Mouse (Mus musculus) forebrain, embryonic 16.5 days (tissue): ENCODE results near the gene Adamts3. TPM values are rescaled to one million over a fixed set of nuclear protein-coding genes. Genes with fewer than 3 reads are reported as not detected.

Source experiments
- ATAC-seq: fragments of 200-750 bp; cut with Nextera tagmentation; 2 replicates; pipeline ENCODE4 v1.8.0; 2017; ENCODE audit warnings: mild to moderate bottlenecking, moderate library complexity
- H3K27ac ChIP-seq: fragments of 300-500 bp; sonication (generic); 2 replicates; pipeline ENCODE4 v1.5.1; 2014; ENCODE audit warnings: low read length, control low read depth
- H3K27me3 ChIP-seq: fragments of 300-500 bp; sonication (generic); replicated peaks from 2 replicates; pipeline ENCODE4 v1.6.1; 2014; ENCODE audit warnings: low read length; ENCODE audit not compliant: control insufficient read depth, insufficient read depth
- H3K36me3 ChIP-seq: fragments of 300-500 bp; sonication (generic); 2 replicates; pipeline ENCODE4 v1.6.1; 2014; ENCODE audit not compliant: control insufficient read depth, insufficient read depth
- H3K4me1 ChIP-seq: fragments of 300-500 bp; sonication (generic); replicated peaks from 2 replicates; pipeline ENCODE4 v1.6.1; 2014; ENCODE audit warnings: low read length; ENCODE audit not compliant: control insufficient read depth, insufficient read depth
- H3K4me2 ChIP-seq: fragments of 300-500 bp; sonication (generic); 2 replicates; pipeline ENCODE4 v1.6.1; 2014; ENCODE audit warnings: mild to moderate bottlenecking, low read length, control low read depth
- H3K4me3 ChIP-seq: fragments of 300-500 bp; sonication (generic); replicated peaks from 2 replicates; pipeline ENCODE4 v1.5.1; 2014; ENCODE audit warnings: mild to moderate bottlenecking, low read length, control low read depth
- H3K9ac ChIP-seq: fragments of 300-500 bp; sonication (generic); replicated peaks from 2 replicates; pipeline ENCODE4 v1.6.1; 2014; ENCODE audit warnings: low read depth, low read length, control low read depth
- H3K9me3 ChIP-seq: fragments of 300-500 bp; sonication (generic); 2 replicates; pipeline ENCODE4 v1.6.1; 2016; ENCODE audit warnings: low read length; ENCODE audit not compliant: control insufficient read depth
- WGBS: fragments of 180-500 bp; shearing (Covaris S2); extraction: QIAGEN DNeasy Blood & Tissue Kit; methylation state at CpG from one replicate; pipeline ENCODE4 v1.1.7; 2014; 5-methylcytosine and 5-hydroxymethylcytosine counted together
- polyA plus RNA-seq: library from polyadenylated mRNA; unstranded; fragments of >200 nt; fragmentation: Nextera tagmentation; extraction: Ambion mirVana; gene quantifications from 2 replicates; pipeline ENCODE4 v1.2.1, GENCODE M21; 2015

The Adamts3 gene
- polyA plus RNA-seq, 1 experiment from 2014 or later, result 14.3 TPM

DNA sequence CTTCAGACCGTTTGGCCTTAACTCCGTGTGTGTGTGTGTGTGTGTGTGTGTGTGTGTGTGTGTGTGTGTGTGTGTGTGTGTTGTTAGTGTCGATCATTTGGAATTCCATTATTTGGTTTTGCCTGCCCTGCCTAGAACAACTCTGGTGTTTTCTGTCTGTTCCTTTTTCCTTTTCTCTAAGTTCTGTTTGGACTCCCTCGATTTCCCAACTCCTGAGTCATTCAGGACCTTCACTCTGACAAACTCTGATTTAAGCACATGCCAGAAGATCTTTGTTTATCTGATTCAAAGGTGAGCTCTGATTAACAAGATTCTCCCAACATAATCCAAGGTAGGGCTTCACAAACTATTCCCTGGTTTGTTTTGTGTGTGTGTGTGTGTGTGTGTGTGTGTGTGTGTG lies 1.9 kb upstream of the Adamts3 start:
- Histone ChIP-seq H3K4me2 (no peak overlapping the region), H3K9ac (no peak overlapping the region), H3K4me1 (peaks cover 10% of the 10 kb centered on the region; the same call in 1 of the 2 replicates), H3K27me3 (no peaks in the 10 kb centered on the region), H3K27ac (no peak overlapping the region), H3K36me3 (no peaks in the 10 kb centered on the region), H3K9me3 (no peaks in the 10 kb centered on the region), H3K4me3 (no peak overlapping the region)
- 50% methylated on average over 4 of the region's 4 CpGs for WGBS
- no peak for ATAC-seq

DNA sequence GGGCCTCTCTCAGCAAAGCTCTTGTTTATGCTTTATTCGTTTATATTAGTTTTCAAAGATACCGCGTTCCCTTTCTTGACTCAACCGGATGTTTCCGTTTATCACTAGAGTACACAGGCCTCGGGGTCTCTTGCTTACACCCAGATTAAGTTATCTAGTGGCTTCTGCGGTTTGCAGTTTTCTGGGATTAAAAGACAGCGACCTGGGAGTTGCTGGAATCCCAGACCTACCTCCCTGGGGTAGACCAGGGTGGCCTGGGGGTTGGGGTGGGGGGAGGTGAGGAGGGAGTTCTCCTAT lies 722 bp upstream of the Adamts3 start:
- 4% methylated on average over 8 of the region's 8 CpGs for WGBS
- no peak for ATAC-seq

DNA sequence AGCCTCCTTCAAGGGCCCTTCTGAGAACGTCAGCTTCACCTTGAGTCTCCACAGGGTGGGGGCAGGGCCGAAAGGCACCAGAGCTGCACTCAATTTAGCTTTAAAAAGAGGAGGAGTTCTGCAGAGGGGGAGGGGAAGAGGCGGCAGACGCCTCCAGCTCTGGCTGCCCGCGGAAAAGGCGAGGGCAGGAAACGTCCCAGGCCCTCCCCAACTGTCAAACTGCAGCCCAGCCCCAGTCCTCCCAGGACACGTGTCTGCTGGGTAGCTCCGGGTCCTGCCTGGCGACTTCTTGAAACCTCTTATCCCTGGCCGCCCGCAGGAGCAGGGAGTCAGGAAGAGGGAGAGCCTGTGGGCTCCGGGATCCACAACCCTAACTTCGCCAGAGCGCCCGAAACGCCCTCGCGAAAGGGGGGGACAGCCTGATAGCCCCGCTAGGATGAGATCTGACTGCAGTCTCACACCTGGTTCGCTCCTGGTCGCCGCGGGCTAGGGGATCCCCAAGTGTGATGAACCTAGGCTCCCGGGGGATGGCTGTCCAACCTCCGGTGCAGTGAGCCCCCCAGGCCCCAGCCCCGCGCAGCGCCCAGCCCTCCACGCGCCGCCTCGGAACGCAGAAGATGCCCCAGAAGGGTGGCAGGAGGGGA lies 921 bp downstream of the Adamts3 start:
- Histone ChIP-seq H3K9ac (peak overlapping the region; percentile 77), H3K27me3 (no peaks in the 10 kb centered on the region), H3K4me1 (peaks cover 20% of the 10 kb centered on the region), H3K4me2 (peak overlapping the region; percentile 100), H3K36me3 (no peaks in the 10 kb centered on the region), H3K9me3 (no peaks in the 10 kb centered on the region), H3K4me3 (peak overlapping the region; percentile 92), H3K27ac (peak overlapping the region; percentile 89)
- WGBS, result under 1% methylated on average over 33 of the region's 35 CpGs
- peak; percentile 36 for ATAC-seq

More for the DNA sequence above, 722 bp upstream of the Adamts3 start:
- H3K9ac ChIP-seq, result peak overlapping the region; percentile 77
- peak overlapping the region; percentile 89; the same call in 1 of the 2 replicates for H3K27ac ChIP-seq
- peaks cover 16% of the 10 kb centered on the region for H3K4me1 ChIP-seq
- H3K36me3 ChIP-seq, result no peaks in the 10 kb centered on the region
- H3K4me2 ChIP-seq, result peak overlapping the region; percentile 100
- H3K4me3 ChIP-seq, result peak overlapping the region; percentile 92
- no peaks in the 10 kb centered on the region for H3K9me3 ChIP-seq
- H3K27me3 ChIP-seq, result no peaks in the 10 kb centered on the region

DNA sequence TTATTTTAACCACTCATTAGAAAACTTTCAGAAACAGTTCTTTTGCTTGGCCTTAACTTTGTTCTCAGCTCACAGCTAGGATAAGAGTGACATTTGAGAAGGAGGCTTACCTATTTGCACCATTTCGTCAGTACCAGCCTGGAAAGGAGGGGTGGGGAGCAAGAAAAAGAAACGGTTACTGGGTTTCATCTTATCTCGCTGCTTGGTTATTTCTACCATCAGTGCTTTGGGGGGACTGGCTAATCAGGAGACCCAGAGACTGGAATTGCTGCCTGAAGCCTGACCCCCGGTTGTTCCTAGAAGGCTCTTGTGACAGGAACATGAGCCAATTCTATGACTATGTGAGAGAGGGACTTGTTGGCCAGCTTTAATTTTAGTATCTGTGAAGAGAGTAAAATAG lies 1.7 kb downstream of the Adamts3 start:
- H3K9me3 ChIP-seq, result no peaks in the 10 kb centered on the region
- H3K27me3 ChIP-seq, result no peaks in the 10 kb centered on the region
- H3K4me3 ChIP-seq, result peak overlapping the region; percentile 92
- H3K4me2 ChIP-seq, result peak overlapping the region; percentile 100
- ATAC-seq, result no peak
- WGBS, result 23% methylated on average over 4 of the region's 4 CpGs
- H3K9ac ChIP-seq, result no peak overlapping the region
- H3K36me3 ChIP-seq, result no peaks in the 10 kb centered on the region
- H3K27ac ChIP-seq, result no peak overlapping the region
- peaks cover 20% of the 10 kb centered on the region for H3K4me1 ChIP-seq

DNA sequence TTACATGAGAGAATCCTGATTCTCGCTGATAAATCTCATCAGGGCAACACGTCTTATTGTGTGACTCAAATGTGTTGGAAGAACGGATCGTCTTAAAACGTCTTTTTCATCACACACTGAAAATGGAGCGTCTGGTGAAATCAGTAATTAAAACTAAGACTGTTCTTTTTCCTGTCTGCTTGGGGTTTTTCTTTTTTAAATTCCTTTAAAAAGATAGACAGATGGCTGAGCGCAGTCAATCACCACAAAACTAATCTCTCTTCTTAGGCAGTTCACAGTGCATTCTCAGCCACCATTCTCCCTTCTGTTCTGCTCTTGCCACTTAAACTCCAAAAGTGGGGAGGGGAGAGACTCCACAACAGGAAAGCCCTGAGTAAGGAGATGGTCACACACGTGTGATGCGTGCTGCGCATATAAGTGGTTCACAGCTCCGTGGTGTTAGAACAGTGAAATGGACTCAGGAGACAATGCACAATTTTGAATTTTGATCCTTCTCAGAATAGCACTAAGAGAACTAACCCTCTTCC lies 4.2 kb downstream of the Adamts3 start:
- Histone ChIP-seq H3K27ac (peak overlapping the region; percentile 89), H3K36me3 (no peaks in the 10 kb centered on the region), H3K4me3 (peak overlapping the region; percentile 14; the same call in 1 of the 2 replicates), H3K4me1 (peaks cover 20% of the 10 kb centered on the region), H3K9ac (no peak overlapping the region), H3K4me2 (peak overlapping the region; percentile 34), H3K9me3 (no peaks in the 10 kb centered on the region), H3K27me3 (no peaks in the 10 kb centered on the region)
- 35% methylated on average over 11 of the region's 11 CpGs for WGBS
- ATAC-seq, result peak; percentile 18

DNA sequence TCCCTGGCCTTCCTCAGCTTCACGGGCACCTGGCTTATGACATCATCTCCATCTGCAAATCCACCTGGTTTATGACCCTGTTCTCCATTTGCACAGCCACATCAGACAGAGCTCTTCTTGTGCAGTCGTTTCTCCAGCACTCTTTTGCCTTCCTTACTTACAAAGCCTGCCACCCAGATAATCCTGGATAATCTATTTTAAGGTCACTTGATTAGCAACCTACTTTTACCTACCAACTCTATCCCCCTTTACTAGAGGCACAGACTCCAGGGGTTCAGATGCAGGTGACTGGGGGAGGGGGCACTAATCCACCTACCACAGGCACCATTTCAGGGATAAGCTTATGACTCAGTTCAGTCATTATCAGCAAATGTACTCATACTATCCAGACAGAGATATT lies 10.5 kb downstream of the Adamts3 start:
- H3K4me1 ChIP-seq, result no peaks in the 10 kb centered on the region
- H3K4me2 ChIP-seq, result no peak overlapping the region
- no peaks in the 10 kb centered on the region for H3K9me3 ChIP-seq
- no peaks in the 10 kb centered on the region for H3K36me3 ChIP-seq
- H3K27me3 ChIP-seq, result no peaks in the 10 kb centered on the region
- no peak for ATAC-seq
- no peak overlapping the region for H3K27ac ChIP-seq
- H3K9ac ChIP-seq, result no peak overlapping the region
- H3K4me3 ChIP-seq, result no peak overlapping the region
- 36% methylated on average over 2 of the region's 2 CpGs for WGBS

GRCm38 (mm10) chr5:89859603-89860002 lies 23.5 kb downstream of the Adamts3 start:
- H3K36me3 ChIP-seq, result no peaks in the 10 kb centered on the region
- no peaks in the 10 kb centered on the region; the same call in 1 of the 2 replicates for H3K4me1 ChIP-seq
- no peak overlapping the region for H3K4me2 ChIP-seq
- H3K9me3 ChIP-seq, result no peaks in the 10 kb centered on the region
- no peak overlapping the region for H3K9ac ChIP-seq
- ATAC-seq, result peak; percentile 52
- H3K27ac ChIP-seq, result no peak overlapping the region
- WGBS, result 77% methylated on average over 4 of the region's 4 CpGs
- H3K27me3 ChIP-seq, result no peaks in the 10 kb centered on the region
- H3K4me3 ChIP-seq, result no peak overlapping the region

DNA sequence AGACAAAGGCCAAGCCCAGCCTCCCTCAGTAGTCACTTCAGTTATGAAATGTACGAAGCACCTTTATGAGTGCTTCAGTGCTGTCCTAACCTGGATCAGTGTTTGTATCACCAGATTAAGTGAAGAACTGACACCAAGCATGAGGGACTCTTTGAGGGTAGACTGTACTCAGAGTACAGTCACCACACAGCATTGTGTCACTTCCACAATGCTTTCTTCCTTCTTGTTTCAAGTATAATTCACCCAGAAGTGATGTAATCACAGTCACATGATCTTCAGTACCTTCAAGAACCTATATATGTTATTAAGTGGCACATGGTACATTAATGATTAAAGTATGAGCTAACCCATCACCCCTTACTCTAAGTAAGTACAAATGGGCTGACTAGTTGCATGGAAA lies 24.3 kb downstream of the Adamts3 start:
- no peaks in the 10 kb centered on the region for H3K27me3 ChIP-seq
- H3K4me3 ChIP-seq, result no peak overlapping the region
- H3K9ac ChIP-seq, result no peak overlapping the region
- no peaks in the 10 kb centered on the region; the same call in 1 of the 2 replicates for H3K4me1 ChIP-seq
- no peaks in the 10 kb centered on the region for H3K36me3 ChIP-seq
- WGBS, result 97% methylated on average over 1 of the region's 1 CpGs
- H3K4me2 ChIP-seq, result no peak overlapping the region
- no peak overlapping the region for H3K27ac ChIP-seq
- no peaks in the 10 kb centered on the region for H3K9me3 ChIP-seq
- no peak for ATAC-seq

DNA sequence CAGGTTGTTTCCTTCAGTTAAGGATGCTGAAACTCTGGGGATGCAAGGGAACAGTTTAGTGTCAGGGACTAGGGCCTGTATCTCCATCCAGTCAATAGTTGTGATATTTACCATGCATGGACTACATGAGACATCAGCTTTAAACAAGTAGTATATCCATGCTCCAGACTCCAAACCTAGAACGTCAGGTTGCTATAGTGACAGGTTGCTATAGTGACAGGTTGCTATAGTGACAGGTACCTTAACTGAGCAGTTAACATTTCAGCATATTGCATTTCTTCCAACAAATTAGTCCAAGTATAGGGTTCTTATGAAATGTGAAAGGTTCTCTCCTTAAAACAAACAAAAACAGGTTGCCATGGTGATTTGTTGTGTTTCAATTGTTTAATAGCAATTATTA lies 36.6 kb downstream of the Adamts3 start:
- no peaks in the 10 kb centered on the region for H3K9me3 ChIP-seq
- 21% methylated on average over 1 of the region's 1 CpGs for WGBS
- H3K4me2 ChIP-seq, result no peak overlapping the region
- no peaks in the 10 kb centered on the region for H3K27me3 ChIP-seq
- peaks cover 12% of the 10 kb centered on the region for H3K4me1 ChIP-seq
- no peaks in the 10 kb centered on the region for H3K36me3 ChIP-seq
- no peak overlapping the region for H3K4me3 ChIP-seq
- H3K27ac ChIP-seq, result no peak overlapping the region
- ATAC-seq, result peak; percentile 83
- H3K9ac ChIP-seq, result no peak overlapping the region
